Mouse (Mus musculus): ENCODE measurements at regions not wholly inside any gene's neighbourhood (a gene's known extent, or its start where the extent isn't known, plus 50 kb on each side); places are given as distances from the start of the nearest gene placed in this dataset.

DNA sequence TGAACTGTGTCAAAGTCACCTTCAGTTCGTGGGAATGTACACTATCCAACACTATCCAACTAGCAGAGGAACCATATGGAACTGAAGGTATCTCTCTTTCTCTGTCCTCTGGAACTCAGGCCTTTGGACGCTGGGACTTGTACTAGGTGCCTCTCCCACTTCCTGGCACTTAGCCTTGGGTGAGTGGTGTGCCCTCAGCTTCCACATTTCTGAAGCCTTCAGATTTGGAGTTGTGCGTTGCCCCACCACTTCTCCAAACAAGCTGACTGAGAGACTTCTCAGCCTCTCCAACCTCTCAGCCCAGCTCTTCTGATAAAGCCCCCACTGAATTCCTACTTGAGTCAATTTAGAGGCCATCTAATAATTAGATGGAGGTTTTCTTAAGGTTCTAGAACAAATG, 106.2 kb downstream of the Bcl2l11 start:
- Histone ChIP-seq H3K4me3 (ENCODE audit: insufficient read depth in 1 of 2, low read depth in 1 of 2, low read length in 2 of 2, poor library complexity in 1 of 2, severe bottlenecking in 1 of 2) (no peak overlapping the region), H3K9ac (ENCODE audit: insufficient read depth, low read depth, low read length, poor library complexity, severe bottlenecking) (no peak overlapping the region), H3K9me3 (ENCODE audit: control insufficient read depth, insufficient read depth, low read depth, low read length) (no peaks in the 10 kb centered on the region), H3K36me3 (ENCODE audit: control insufficient read depth, insufficient read depth, low read length, poor library complexity, severe bottlenecking) (no peaks in the 10 kb centered on the region), H3K27ac (ENCODE audit: insufficient read depth, low read depth, low read length, poor library complexity, severe bottlenecking) (no peak overlapping the region), H3K4me1 (ENCODE audit: control insufficient read depth in 2 of 2, insufficient read depth in 2 of 2, low read length in 2 of 2, poor library complexity in 1 of 2) (peaks cover 0 to 6% of the 10 kb centered on the region in 2 experiments; a peak in 1 of 4 replicates)
- no peak for TF ChIP-seq ZC3H11A (IDR thresholded peaks at IDR 0.05; ENCODE audit: borderline replicate concordance, low read depth, low read length)
- TF ChIP-seq ZNF384 (IDR thresholded peaks at IDR 0.05; ENCODE audit: low read depth, low read length) = no peak
- no peak for TF ChIP-seq CHD2 (IDR thresholded peaks at IDR 0.05; ENCODE audit: low read depth, low read length)
- TF ChIP-seq HCFC1 (IDR thresholded peaks at IDR 0.05; ENCODE audit: borderline replicate concordance, insufficient read depth, low read length) = no peak
- no peak for TF ChIP-seq MAFK (IDR thresholded peaks at IDR 0.05; ENCODE audit: insufficient read depth, low read depth, low read length)
- DNase-seq (ENCODE audit: low read depth, low spot score) = no peak
- in situ Hi-C loops (cut with MboI; ENCODE audit: low sequenced_read_pairs in 2 of 2, unreplicated experiment in 2 of 2) = no loop called here

DNA sequence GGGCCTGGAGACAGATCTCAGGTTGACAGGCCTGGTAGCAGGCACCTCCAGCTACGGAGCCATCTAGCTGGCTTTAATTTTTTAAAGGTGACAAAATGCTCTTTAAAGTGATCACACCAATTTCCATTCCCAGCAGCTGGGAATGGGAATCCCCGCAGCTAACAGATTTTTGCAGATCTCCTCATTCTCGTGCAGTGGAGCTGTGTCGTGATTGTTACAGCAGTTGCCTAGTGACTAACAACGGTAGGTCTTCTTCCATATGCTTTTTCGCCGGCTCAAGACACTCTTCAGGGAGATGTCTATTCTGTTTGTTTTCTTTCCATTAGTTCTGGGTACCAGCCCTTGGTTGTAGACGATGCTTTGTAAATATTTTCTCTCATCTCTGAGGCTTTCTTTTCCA, 109.3 kb downstream of the Bcl2l11 start:
- Histone ChIP-seq H3K27ac (ENCODE audit: insufficient read depth, low read depth, low read length, poor library complexity, severe bottlenecking) (no peak overlapping the region), H3K36me3 (ENCODE audit: control insufficient read depth, insufficient read depth, low read length, poor library complexity, severe bottlenecking) (no peaks in the 10 kb centered on the region), H3K9ac (ENCODE audit: insufficient read depth, low read depth, low read length, poor library complexity, severe bottlenecking) (no peak overlapping the region), H3K9me3 (ENCODE audit: control insufficient read depth, insufficient read depth, low read depth, low read length) (no peaks in the 10 kb centered on the region), H3K4me1 (ENCODE audit: control insufficient read depth in 2 of 2, insufficient read depth in 2 of 2, low read length in 2 of 2, poor library complexity in 1 of 2) (peaks cover 0 to 4% of the 10 kb centered on the region in 2 experiments; a peak in 2 of 4 replicates), H3K4me3 (ENCODE audit: insufficient read depth in 1 of 2, low read depth in 1 of 2, low read length in 2 of 2, poor library complexity in 1 of 2, severe bottlenecking in 1 of 2) (no peak overlapping the region)
- in situ Hi-C loops (cut with MboI; ENCODE audit: low sequenced_read_pairs in 2 of 2, unreplicated experiment in 2 of 2) = no loop called here
- no peak for TF ChIP-seq HCFC1 (IDR thresholded peaks at IDR 0.05; ENCODE audit: borderline replicate concordance, insufficient read depth, low read length)
- TF ChIP-seq ZC3H11A (IDR thresholded peaks at IDR 0.05; ENCODE audit: borderline replicate concordance, low read depth, low read length) = no peak
- TF ChIP-seq CHD2 (IDR thresholded peaks at IDR 0.05; ENCODE audit: low read depth, low read length) = no peak
- no peak for TF ChIP-seq ZNF384 (IDR thresholded peaks at IDR 0.05; ENCODE audit: low read depth, low read length)
- TF ChIP-seq MAFK (IDR thresholded peaks at IDR 0.05; ENCODE audit: insufficient read depth, low read depth, low read length) = no peak
- DNase-seq (ENCODE audit: low read depth, low spot score) = no peak

DNA sequence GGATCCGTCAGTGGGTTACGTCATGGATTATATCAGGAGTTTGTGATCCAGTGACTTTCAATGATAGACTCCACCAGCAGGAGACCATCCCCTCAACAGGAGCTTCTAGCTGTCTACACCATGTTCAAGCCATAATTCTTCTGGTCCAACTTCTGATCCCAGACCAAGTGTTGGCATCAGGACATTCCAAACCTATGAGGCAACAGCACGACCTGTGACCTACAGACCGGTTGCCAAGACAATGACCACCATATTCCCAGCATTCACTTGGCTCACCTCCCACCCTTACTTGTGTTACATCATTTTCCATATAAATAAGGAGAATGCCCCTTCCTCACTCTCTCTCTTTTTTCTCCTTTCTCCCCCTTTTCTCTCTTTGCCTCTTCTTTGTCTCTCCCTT, 113.6 kb downstream of the Bcl2l11 start:
- Histone ChIP-seq H3K4me1 (ENCODE audit: control insufficient read depth in 2 of 2, insufficient read depth in 2 of 2, low read length in 2 of 2, poor library complexity in 1 of 2) (peaks cover 3 to 21% of the 10 kb centered on the region in 2 experiments), H3K9me3 (ENCODE audit: control insufficient read depth, insufficient read depth, low read depth, low read length) (no peaks in the 10 kb centered on the region), H3K27ac (ENCODE audit: insufficient read depth, low read depth, low read length, poor library complexity, severe bottlenecking) (peak overlapping the region; percentile 95), H3K36me3 (ENCODE audit: control insufficient read depth, insufficient read depth, low read length, poor library complexity, severe bottlenecking) (no peaks in the 10 kb centered on the region), H3K4me3 (ENCODE audit: insufficient read depth in 1 of 2, low read depth in 1 of 2, low read length in 2 of 2, poor library complexity in 1 of 2, severe bottlenecking in 1 of 2) (no peak overlapping the region), H3K9ac (ENCODE audit: insufficient read depth, low read depth, low read length, poor library complexity, severe bottlenecking) (no peak overlapping the region)
- DNase-seq (ENCODE audit: low read depth, low spot score) = no peak
- no peak for TF ChIP-seq HCFC1 (IDR thresholded peaks at IDR 0.05; ENCODE audit: borderline replicate concordance, insufficient read depth, low read length)
- TF ChIP-seq ZNF384 (IDR thresholded peaks at IDR 0.05; ENCODE audit: low read depth, low read length) = no peak
- no peak for TF ChIP-seq CHD2 (IDR thresholded peaks at IDR 0.05; ENCODE audit: low read depth, low read length)
- no peak for TF ChIP-seq ZC3H11A (IDR thresholded peaks at IDR 0.05; ENCODE audit: borderline replicate concordance, low read depth, low read length)
- in situ Hi-C loops (cut with MboI; ENCODE audit: low sequenced_read_pairs in 2 of 2, unreplicated experiment in 2 of 2) = no loop called here

DNA sequence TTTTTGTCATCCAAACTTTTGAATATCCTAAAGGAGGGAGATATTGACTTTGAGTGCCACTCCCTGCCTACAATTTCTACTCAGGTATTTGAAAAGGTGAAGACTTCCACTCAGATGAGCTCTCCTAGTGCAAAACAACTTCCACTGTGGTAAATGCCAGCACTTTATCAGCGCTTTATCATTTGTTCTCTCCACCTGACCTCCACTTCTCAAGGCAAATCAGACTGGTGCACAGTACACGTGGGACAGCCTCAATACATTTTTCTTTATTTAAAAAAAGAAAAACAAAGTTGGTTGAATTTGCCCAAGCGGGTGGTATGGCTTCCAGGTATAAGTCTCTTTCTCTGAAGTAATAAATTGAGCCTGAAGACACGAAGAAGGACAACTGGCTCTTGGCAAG, 114.2 kb downstream of the Bcl2l11 start:
- TF ChIP-seq MAFK (IDR thresholded peaks at IDR 0.05; ENCODE audit: insufficient read depth, low read depth, low read length) = no peak
- TF ChIP-seq CHD2 (IDR thresholded peaks at IDR 0.05; ENCODE audit: low read depth, low read length) = no peak
- no peak for TF ChIP-seq ZNF384 (IDR thresholded peaks at IDR 0.05; ENCODE audit: low read depth, low read length)
- TF ChIP-seq HCFC1 (IDR thresholded peaks at IDR 0.05; ENCODE audit: borderline replicate concordance, insufficient read depth, low read length) = no peak
- TF ChIP-seq ZC3H11A (IDR thresholded peaks at IDR 0.05; ENCODE audit: borderline replicate concordance, low read depth, low read length) = no peak
- no peak for DNase-seq (ENCODE audit: low read depth, low spot score)
- in situ Hi-C loops (cut with MboI; ENCODE audit: low sequenced_read_pairs in 2 of 2, unreplicated experiment in 2 of 2) = no loop called here

More for the DNA sequence above, 114.2 kb downstream of the Bcl2l11 start:
- H3K4me1 ChIP-seq (ENCODE audit: control insufficient read depth in 2 of 2, insufficient read depth in 2 of 2, low read length in 2 of 2, poor library complexity in 1 of 2) = peaks cover 3 to 21% of the 10 kb centered on the region in 2 experiments
- H3K9ac ChIP-seq (ENCODE audit: insufficient read depth, low read depth, low read length, poor library complexity, severe bottlenecking) = 0 out of 2 replicates have a peak overlapping the region, but pooled peaks have one; percentile 12
- no peaks in the 10 kb centered on the region for H3K36me3 ChIP-seq (ENCODE audit: control insufficient read depth, insufficient read depth, low read length, poor library complexity, severe bottlenecking)
- H3K27ac ChIP-seq (ENCODE audit: insufficient read depth, low read depth, low read length, poor library complexity, severe bottlenecking) = peak overlapping the region; percentile 95
- H3K4me3 ChIP-seq (ENCODE audit: insufficient read depth in 1 of 2, low read depth in 1 of 2, low read length in 2 of 2, poor library complexity in 1 of 2, severe bottlenecking in 1 of 2) = no peak overlapping the region
- no peaks in the 10 kb centered on the region for H3K9me3 ChIP-seq (ENCODE audit: control insufficient read depth, insufficient read depth, low read depth, low read length)
